Mouse (Mus musculus): ENCODE results near the gene Asic1.

DNA sequence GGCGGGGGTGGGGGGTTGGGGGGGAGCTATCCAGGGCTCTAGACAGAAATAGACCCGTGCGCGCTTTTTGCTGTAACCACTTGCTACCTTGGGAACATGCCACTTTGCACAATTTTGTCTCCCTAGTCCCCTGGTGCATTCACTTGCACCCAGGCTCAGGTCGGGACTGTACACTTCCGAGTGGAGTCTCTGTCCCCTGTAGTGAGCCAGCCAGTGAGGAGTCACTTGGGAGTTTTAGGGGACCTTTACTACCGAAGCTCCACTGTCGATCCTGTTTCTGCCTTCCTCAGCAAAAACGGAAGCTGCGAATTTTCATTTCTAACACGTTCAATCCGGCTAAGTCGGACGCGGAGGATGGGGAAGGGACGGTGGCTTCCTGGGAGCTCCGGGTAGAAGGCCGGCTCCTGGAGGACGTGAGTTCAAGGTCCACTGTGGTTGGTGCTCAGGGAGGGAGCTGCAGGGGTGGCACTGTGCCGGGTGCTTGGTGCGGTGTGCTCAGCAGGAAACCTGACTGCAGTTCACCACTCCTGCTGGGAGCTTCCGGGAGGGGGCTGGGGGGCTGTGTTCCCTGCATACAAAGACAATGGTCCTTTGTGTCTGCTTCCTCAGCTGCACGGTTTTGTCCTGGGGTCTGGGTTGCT is 34.0 kb downstream of the Asic1 start:
- TF ChIP-seq POLR2AphosphoS2 (IDR thresholded peaks at IDR 0.05; ENCODE audit: insufficient read length, low read depth) (no peak), E2F4 (IDR thresholded peaks at IDR 0.05; ENCODE audit: insufficient read depth) (no peak)

All from myocyte (in vitro differentiated cells).